Mouse (Mus musculus) liver, embryonic 11.5 days (tissue): ENCODE measurements around the gene Mustn1. TPM values are rescaled to one million over a fixed set of nuclear protein-coding genes. Genes with fewer than 3 reads are reported as not detected.
A peak's percentile ranks its signal among the peaks of the same experiment; 100 is the strongest.

Source experiments
- ATAC-seq: fragments of 200-750 bp; cut with Nextera tagmentation; replicated peaks from 2 replicates; pipeline ENCODE4 v1.8.0; 2017; ENCODE audit warnings: moderate number of reproducible peaks, mild to moderate bottlenecking, moderate TSS enrichment, moderate library complexity; ENCODE audit not compliant: low FRiP score
- DNase-seq: peaks from one replicate; pipeline ENCODE4 v3.0.0-alpha.2; 2017; ENCODE audit warnings: low spot score
- H3K27ac ChIP-seq: fragments of 300-500 bp; sonication (generic); 2 replicates; pipeline ENCODE4 v1.5.1; 2014; ENCODE audit warnings: mild to moderate bottlenecking, low read depth, low read length, control low read depth
- H3K27me3 ChIP-seq: fragments of 300-500 bp; sonication (generic); replicated peaks from 2 replicates; pipeline ENCODE4 v1.6.1; 2014; ENCODE audit warnings: low read length, mixed read lengths; ENCODE audit not compliant: control insufficient read depth, insufficient read depth
- H3K36me3 ChIP-seq: fragments of 300-500 bp; sonication (generic); 2 replicates; pipeline ENCODE4 v1.6.1; 2014; ENCODE audit warnings: mild to moderate bottlenecking, low read length, moderate library complexity, mixed read lengths; ENCODE audit not compliant: control insufficient read depth, insufficient read depth
- H3K4me1 ChIP-seq: fragments of 300-500 bp; sonication (generic); replicated peaks from 2 replicates; pipeline ENCODE4 v1.6.1; 2014; ENCODE audit warnings: low read length, mixed read lengths; ENCODE audit not compliant: control insufficient read depth, insufficient read depth
- H3K4me2 ChIP-seq: fragments of 300-500 bp; sonication (generic); 2 replicates; pipeline ENCODE4 v1.6.1; 2014; ENCODE audit warnings: mild to moderate bottlenecking, control low read depth, moderate library complexity
- H3K4me3 ChIP-seq: fragments of 300-500 bp; sonication (generic); 2 replicates; pipeline ENCODE4 v1.5.1; 2014; ENCODE audit warnings: low read depth, low read length, control low read depth
- H3K9ac ChIP-seq: fragments of 300-500 bp; sonication (generic); 2 replicates; pipeline ENCODE4 v1.6.1; 2014; ENCODE audit warnings: low read depth, low read length, control low read depth
- H3K9me3 ChIP-seq: fragments of 300-500 bp; sonication (generic); 2 replicates; pipeline ENCODE4 v1.6.1; 2016; ENCODE audit warnings: low read length, inconsistent platforms, mixed read lengths; ENCODE audit not compliant: control insufficient read depth
- WGBS: fragments of 180-500 bp; shearing (Covaris S2); extraction: QIAGEN DNeasy Blood & Tissue Kit; methylation state at CpG from one replicate; pipeline ENCODE4 v1.1.7; 2014; 5-methylcytosine and 5-hydroxymethylcytosine counted together
- polyA plus RNA-seq: library from polyadenylated mRNA; unstranded; fragments of >200 nt; fragmentation: Nextera tagmentation; extraction: Ambion mirVana; gene quantifications from 2 replicates; pipeline ENCODE4 v1.2.1, GENCODE M21; 2014

The Mustn1 gene
- polyA plus RNA-seq, 1 experiment from 2014 or later = 0.45 TPM

GRCm38 (mm10) chr14:30875130-30875865 is 3.7 kb upstream of the Mustn1 start:
- no peak overlapping the region for H3K4me3 ChIP-seq
- H3K9ac ChIP-seq = 0 out of 2 replicates have a peak overlapping the region, but pooled peaks have one; percentile 3
- peaks cover 10% of the 10 kb centered on the region; the same call in 1 of the 2 replicates for H3K36me3 ChIP-seq
- peaks cover 40% of the 10 kb centered on the region for H3K4me1 ChIP-seq
- H3K27me3 ChIP-seq = no peaks in the 10 kb centered on the region
- WGBS = 61% methylated on average over 12 of the region's 12 CpGs
- peak overlapping the region; percentile 81 for H3K27ac ChIP-seq
- no peaks in the 10 kb centered on the region for H3K9me3 ChIP-seq
- peak; percentile 65 for ATAC-seq
- no peak overlapping the region for H3K4me2 ChIP-seq
- no peak for DNase-seq

GRCm38 (mm10) chr14:30875955-30876354 is 3.0 kb upstream of the Mustn1 start:
- ATAC-seq = no peak
- Histone ChIP-seq H3K9me3 (no peaks in the 10 kb centered on the region), H3K4me1 (peaks cover 33% of the 10 kb centered on the region), H3K4me2 (no peak overlapping the region), H3K27me3 (no peaks in the 10 kb centered on the region), H3K9ac (0 out of 2 replicates have a peak overlapping the region, but pooled peaks have one; percentile 3), H3K36me3 (peaks cover 10% of the 10 kb centered on the region; the same call in 1 of the 2 replicates), H3K27ac (peak overlapping the region; percentile 81), H3K4me3 (no peak overlapping the region)
- 76% methylated on average over 9 of the region's 9 CpGs for WGBS
- DNase-seq = no peak

GRCm38 (mm10) chr14:30876451-30876850 is 2.5 kb upstream of the Mustn1 start:
- H3K27ac ChIP-seq = peak overlapping the region; percentile 81
- H3K4me1 ChIP-seq = peaks cover 31% of the 10 kb centered on the region
- no peaks in the 10 kb centered on the region for H3K9me3 ChIP-seq

GRCm38 (mm10) chr14:30877827-30878226 is 1.2 kb upstream of the Mustn1 start:
- H3K9me3 ChIP-seq = no peaks in the 10 kb centered on the region
- H3K27ac ChIP-seq = no peak overlapping the region
- H3K4me1 ChIP-seq = peaks cover 31% of the 10 kb centered on the region
- no peak overlapping the region for H3K4me3 ChIP-seq
- ATAC-seq (no peak), DNase-seq (no peak)
- H3K27me3 ChIP-seq = no peaks in the 10 kb centered on the region
- no peak overlapping the region for H3K4me2 ChIP-seq
- WGBS = 91% methylated on average over 3 of the region's 3 CpGs
- no peak overlapping the region for H3K9ac ChIP-seq
- H3K36me3 ChIP-seq = peaks cover 10% of the 10 kb centered on the region; the same call in 1 of the 2 replicates

More at GRCm38 (mm10) chr14:30876451-30876850, 2.5 kb upstream of the Mustn1 start:
- no peak overlapping the region for H3K4me2 ChIP-seq
- no peak overlapping the region for H3K4me3 ChIP-seq
- WGBS = 83% methylated on average over 10 of the region's 10 CpGs
- no peak overlapping the region for H3K9ac ChIP-seq
- DNase-seq (no peak), ATAC-seq (no peak)
- no peaks in the 10 kb centered on the region for H3K27me3 ChIP-seq
- H3K36me3 ChIP-seq = peaks cover 10% of the 10 kb centered on the region; the same call in 1 of the 2 replicates

GRCm38 (mm10) chr14:30879794-30880193 is 794 bp downstream of the Mustn1 start:
- WGBS = 66% methylated on average over 9 of the region's 9 CpGs

GRCm38 (mm10) chr14:30880251-30880650 is 1.3 kb downstream of the Mustn1 start:
- Histone ChIP-seq H3K9me3 (no peaks in the 10 kb centered on the region), H3K27me3 (no peaks in the 10 kb centered on the region), H3K4me1 (peaks cover 16% of the 10 kb centered on the region), H3K27ac (no peak overlapping the region), H3K4me3 (no peak overlapping the region), H3K4me2 (no peak overlapping the region), H3K9ac (no peak overlapping the region), H3K36me3 (peaks cover 4% of the 10 kb centered on the region; the same call in 1 of the 2 replicates)
- DNase-seq (no peak), ATAC-seq (no peak)
- 82% methylated on average over 8 of the region's 8 CpGs for WGBS

More at GRCm38 (mm10) chr14:30879794-30880193, 794 bp downstream of the Mustn1 start:
- no peak for DNase-seq
- no peak for ATAC-seq
- H3K27ac ChIP-seq = no peak overlapping the region
- H3K36me3 ChIP-seq = peaks cover 4% of the 10 kb centered on the region; the same call in 1 of the 2 replicates
- no peak overlapping the region for H3K4me2 ChIP-seq
- peaks cover 18% of the 10 kb centered on the region for H3K4me1 ChIP-seq
- H3K9ac ChIP-seq = no peak overlapping the region
- H3K4me3 ChIP-seq = no peak overlapping the region
- no peaks in the 10 kb centered on the region for H3K27me3 ChIP-seq
- H3K9me3 ChIP-seq = no peaks in the 10 kb centered on the region

- no peak overlapping the region for H3K27ac ChIP-seq
- no peaks in the 10 kb centered on the region for H3K27me3 ChIP-seq
- no peak for DNase-seq
- 77% methylated on average over 17 of the region's 17 CpGs for WGBS
- no peak overlapping the region for H3K4me2 ChIP-seq
- H3K36me3 ChIP-seq = peaks cover 2% of the 10 kb centered on the region; the same call in 1 of the 2 replicates
- no peak overlapping the region for H3K9ac ChIP-seq
- ATAC-seq = no peak
- H3K4me1 ChIP-seq = peaks cover 8% of the 10 kb centered on the region
- H3K9me3 ChIP-seq = no peaks in the 10 kb centered on the region
- no peak overlapping the region for H3K4me3 ChIP-seq
Measured at GRCm38 (mm10) chr14:30880811-30881717, 2.1 kb downstream of the Mustn1 start.

- H3K4me1 ChIP-seq = peaks cover 3% of the 10 kb centered on the region; the same call in 1 of the 2 replicates
- H3K36me3 ChIP-seq = peaks cover 2% of the 10 kb centered on the region; the same call in 1 of the 2 replicates
- WGBS = 72% methylated on average over 3 of the region's 3 CpGs
- H3K9me3 ChIP-seq = no peaks in the 10 kb centered on the region
- no peak for DNase-seq
- H3K4me2 ChIP-seq = no peak overlapping the region
- ATAC-seq = no peak
- no peak overlapping the region for H3K4me3 ChIP-seq
- no peak overlapping the region for H3K9ac ChIP-seq
- no peaks in the 10 kb centered on the region for H3K27me3 ChIP-seq
- H3K27ac ChIP-seq = no peak overlapping the region
Measured at GRCm38 (mm10) chr14:30881718-30882108, 2.7 kb downstream of the Mustn1 start.
